Mouse (Mus musculus) MEL (cell line): ENCODE results near the gene 0610010K14Rik.

Source experiments
- CTCF ChIP-seq, 3 experiments: IDR thresholded peaks in 2 of 3; conservative IDR thresholded peaks in 1 of 3; 2 replicates each; pipeline ENCODE4 v1.5.1; 2011 to 2012; ENCODE audit warnings: low read length in 3 of 3, low read depth in 2 of 3, mild to moderate bottlenecking in 2 of 3, improper control_type of control experiment in 1 of 3, inconsistent platforms in 1 of 3, mixed read lengths in 1 of 3, moderate library complexity in 1 of 3; ENCODE audit not compliant: control insufficient read depth in 1 of 3, insufficient read depth in 1 of 3, poor library complexity in 1 of 3, severe bottlenecking in 1 of 3
- MAFK ChIP-seq: IDR thresholded peaks from 2 replicates; pipeline ENCODE4 v1.6.1; 2011; ENCODE audit warnings: low read depth, mild to moderate bottlenecking, low read length, improper control_type of control experiment, borderline replicate concordance
- POLR2A ChIP-seq, 2 experiments: IDR thresholded peaks; 2 replicates each; pipeline ENCODE4 v1.6.1; 2011 to 2012; ENCODE audit warnings: low read length in 2 of 2, mild to moderate bottlenecking in 2 of 2, control low read depth in 1 of 2, improper control_type of control experiment in 1 of 2, low read depth in 1 of 2, moderate library complexity in 1 of 2; ENCODE audit not compliant: control insufficient read depth in 1 of 2, insufficient read depth in 1 of 2, poor library complexity in 1 of 2
- UBTF ChIP-seq: IDR thresholded peaks from 2 replicates; pipeline ENCODE4 v1.6.1; 2012; ENCODE audit warnings: low read depth, mild to moderate bottlenecking, inconsistent platforms, low read length, improper control_type of control experiment, moderate library complexity, borderline replicate concordance; ENCODE audit not compliant: insufficient read depth
- USF1 ChIP-seq: IDR thresholded peaks from 2 replicates; pipeline ENCODE4 v1.6.1; 2014; ENCODE audit warnings: low read depth, mild to moderate bottlenecking, inconsistent platforms, low read length, improper control_type of control experiment, moderate library complexity
- ZNF384 ChIP-seq: IDR thresholded peaks from 2 replicates; pipeline ENCODE4 v1.6.1; 2012; ENCODE audit warnings: low read depth, mild to moderate bottlenecking, inconsistent platforms, low read length, improper control_type of control experiment

DNA sequence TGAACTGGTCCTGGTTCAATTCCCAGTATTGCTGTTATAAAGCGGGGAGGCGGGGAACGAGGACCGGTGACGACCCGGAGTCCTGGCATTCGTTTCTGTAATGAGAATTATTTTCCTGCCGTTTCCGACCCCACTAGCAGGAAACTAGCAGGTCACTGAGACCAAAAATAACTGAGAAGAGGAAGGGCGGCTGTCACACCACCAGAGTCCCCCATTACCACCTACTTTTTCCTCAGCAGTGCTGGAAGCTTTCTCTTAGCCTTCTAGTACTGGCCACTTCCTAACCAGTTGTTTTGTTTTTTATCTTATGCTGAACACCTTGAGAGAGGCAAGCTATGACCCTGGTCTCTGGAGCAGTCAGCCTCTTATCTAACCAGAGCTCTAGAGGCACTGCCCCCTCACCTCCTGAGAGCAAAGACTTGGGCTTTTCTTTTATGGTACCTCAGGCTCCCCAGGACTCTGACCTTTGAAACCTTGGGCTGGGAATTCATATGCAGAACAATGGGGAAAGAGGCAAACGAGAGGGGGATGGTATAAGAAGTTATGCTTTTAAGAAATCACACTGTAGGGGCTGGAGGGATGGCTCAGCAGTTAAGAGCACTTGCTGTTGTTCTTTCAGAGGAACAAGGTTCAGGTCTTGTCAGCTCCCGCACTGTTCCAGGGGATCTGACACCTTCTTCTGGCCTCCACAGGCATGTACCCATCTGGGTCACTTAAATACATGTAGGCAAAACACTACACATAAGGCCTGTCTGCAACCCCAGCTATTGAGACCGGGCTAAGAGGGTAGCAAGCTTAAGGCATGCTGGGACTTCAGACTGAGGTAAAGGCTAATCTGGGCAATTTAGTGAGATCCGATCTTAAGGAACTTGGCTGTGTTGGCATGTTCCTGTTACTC lies 15.9 kb downstream of the 0610010K14Rik start:
- TF ChIP-seq POLR2A (IDR thresholded peaks at IDR 0.05; ENCODE audit: control insufficient read depth in 1 of 2, insufficient read depth in 1 of 2, low read depth in 1 of 2, low read length in 2 of 2, poor library complexity in 1 of 2) (no peak), USF1 (no peak), UBTF (0 out of 2 replicates have a peak, but pooled peaks have one; percentile 6), MAFK (no peak), CTCF (IDR thresholded peaks at IDR 0.05 in 2 of 3, conservative IDR thresholded peaks at IDR 0.05 in 1 of 3; ENCODE audit: control insufficient read depth in 1 of 3, insufficient read depth in 1 of 3, low read depth in 2 of 3, low read length in 3 of 3, poor library complexity in 1 of 3, severe bottlenecking in 1 of 3) (peak in 1 of 3 experiments; percentile 32; a peak in 2 of 6 replicates), ZNF384 (no peak)
